Mouse (Mus musculus): Measurements from ENCODE around the gene Nup210. TPM values are rescaled to one million over a fixed set of nuclear protein-coding genes. Genes with fewer than 3 reads are reported as not detected.

Gene Nup210
- polyA plus RNA-seq, 1 experiment, result 1.4 TPM

DNA sequence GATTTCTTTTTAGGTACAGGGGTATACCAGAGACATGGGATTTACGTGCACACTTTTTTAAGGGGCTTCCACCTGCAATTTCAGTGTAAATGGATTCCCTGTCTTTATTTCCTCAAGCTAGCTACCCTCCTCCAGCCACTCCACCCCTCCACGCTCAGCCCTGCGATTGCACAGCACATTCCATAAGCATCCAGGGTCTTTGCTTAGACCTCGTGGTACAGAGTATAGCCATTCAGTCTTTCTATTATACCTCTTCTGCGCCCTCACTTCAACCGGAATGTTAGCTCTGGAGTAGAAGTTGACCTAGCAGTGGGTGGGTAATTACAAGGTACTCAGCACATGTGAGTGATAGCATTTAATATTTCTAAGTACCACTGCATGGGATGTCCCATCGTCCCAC lies 115.1 kb downstream of the Nup210 start:
- Histone ChIP-seq H3K4me3 (ENCODE audit: insufficient read depth, low read depth, low read length) (no peak overlapping the region), H3K27ac (replicated peaks; ENCODE audit: low read depth, low read length) (no peak overlapping the region), H3K4me1 (ENCODE audit: control insufficient read depth, insufficient read depth, insufficient read length, low read length) (no peaks in the 10 kb centered on the region)

DNA sequence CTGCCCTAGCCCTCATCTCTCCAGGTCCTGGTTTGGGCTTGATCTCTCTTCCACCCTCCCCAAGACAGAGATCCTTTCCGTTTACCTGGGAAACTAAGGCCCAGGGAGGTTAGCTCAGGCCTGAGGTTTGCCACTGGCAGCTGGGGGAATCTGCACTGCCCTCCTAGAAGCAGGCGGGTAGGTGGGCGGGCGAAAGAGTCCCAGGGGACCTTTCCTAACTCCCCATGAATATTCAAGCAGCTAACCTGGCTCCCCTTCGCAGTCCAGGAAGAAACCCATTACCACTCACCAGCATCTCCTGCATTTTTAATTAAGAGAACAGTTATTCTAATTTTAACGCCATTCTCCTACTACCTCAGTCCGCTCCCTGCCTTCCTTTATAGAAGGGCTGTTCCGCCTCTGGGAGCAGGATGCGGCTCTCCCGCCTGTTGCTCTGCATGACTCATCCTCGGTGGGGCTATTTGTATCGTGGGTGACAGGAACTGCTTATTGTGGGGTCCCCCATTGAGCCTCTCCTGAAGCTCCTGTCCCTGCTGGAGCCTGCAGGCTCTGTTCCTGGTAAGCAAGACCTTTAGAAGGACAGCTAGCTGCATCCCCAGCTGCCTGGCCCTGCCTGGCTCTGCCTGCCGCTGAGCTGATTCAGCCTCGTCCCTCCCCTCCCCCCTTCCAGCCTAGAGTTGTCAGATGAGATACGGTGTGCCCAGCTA lies 115.7 kb downstream of the Nup210 start:
- Histone ChIP-seq H3K4me1 (ENCODE audit: control insufficient read depth, insufficient read depth, insufficient read length, low read length) (no peaks in the 10 kb centered on the region), H3K4me3 (ENCODE audit: insufficient read depth, low read depth, low read length) (no peak overlapping the region), H3K27ac (replicated peaks; ENCODE audit: low read depth, low read length) (no peak overlapping the region)

DNA sequence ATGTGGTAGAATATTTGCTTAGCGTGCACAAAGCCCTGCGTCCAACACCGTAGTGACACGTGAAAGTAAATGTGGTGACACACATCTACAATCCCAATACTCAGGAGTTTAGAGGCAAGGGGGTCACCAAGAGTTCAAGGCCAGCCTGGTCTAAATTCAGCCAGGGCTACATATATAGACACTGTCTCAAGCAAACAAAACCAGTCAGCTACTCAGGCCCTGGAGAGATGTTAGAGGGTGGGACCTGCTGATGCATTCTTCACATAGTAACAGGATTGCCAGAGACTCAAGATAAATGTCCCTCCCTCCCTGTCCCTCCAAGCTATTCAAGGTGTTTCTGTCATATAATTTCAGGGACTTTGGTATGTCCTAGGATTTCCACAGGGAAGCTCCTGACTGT lies 117.5 kb downstream of the Nup210 start:
- Histone ChIP-seq H3K27ac (replicated peaks; ENCODE audit: low read depth, low read length) (no peak overlapping the region), H3K4me1 (ENCODE audit: control insufficient read depth, insufficient read depth, insufficient read length, low read length) (no peaks in the 10 kb centered on the region), H3K4me3 (ENCODE audit: insufficient read depth, low read depth, low read length) (no peak overlapping the region)

DNA sequence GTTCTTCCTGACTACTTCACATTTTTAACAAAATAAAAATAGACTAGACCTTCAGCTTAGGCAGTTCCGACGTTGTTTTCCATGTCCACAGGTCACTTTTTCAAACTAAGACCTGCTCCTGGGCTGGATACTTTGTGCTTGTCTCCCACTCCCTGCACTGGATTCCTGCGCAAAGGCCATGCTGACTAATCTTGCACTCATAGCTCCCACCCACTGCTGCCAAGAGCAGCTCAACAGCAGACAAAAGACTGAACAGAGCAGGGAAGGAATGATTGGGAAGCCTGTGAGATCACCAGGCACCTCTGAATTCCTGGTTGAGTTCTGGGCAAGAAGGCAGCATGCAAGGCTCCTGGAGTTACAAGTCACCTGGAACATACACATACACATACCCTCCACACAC lies 119.6 kb downstream of the Nup210 start:
- Histone ChIP-seq H3K4me3 (ENCODE audit: insufficient read depth, low read depth, low read length) (no peak overlapping the region), H3K4me1 (ENCODE audit: control insufficient read depth, insufficient read depth, insufficient read length, low read length) (no peaks in the 10 kb centered on the region), H3K27ac (replicated peaks; ENCODE audit: low read depth, low read length) (no peak overlapping the region)

DNA sequence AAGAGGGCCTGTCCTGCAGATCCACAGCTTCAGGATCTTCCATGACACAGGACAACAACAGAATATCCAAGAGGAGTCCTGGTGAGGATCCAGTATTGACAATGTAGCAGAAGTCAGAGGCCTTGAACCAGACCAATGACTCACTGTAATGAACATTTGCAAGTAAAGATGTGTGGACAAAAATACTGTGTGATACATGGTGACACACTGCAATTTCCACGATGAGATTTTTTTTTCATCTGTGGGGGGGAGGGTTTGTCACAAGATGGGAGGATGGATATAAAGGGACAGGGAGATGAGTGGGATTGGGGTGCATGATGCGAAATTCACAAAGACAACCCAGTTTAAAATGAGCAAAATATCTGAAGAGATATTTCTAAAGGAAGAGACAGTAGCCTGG lies 120.4 kb downstream of the Nup210 start:
- no peaks in the 10 kb centered on the region for H3K4me1 ChIP-seq (ENCODE audit: control insufficient read depth, insufficient read depth, insufficient read length, low read length)
- no peak overlapping the region for H3K27ac ChIP-seq (replicated peaks; ENCODE audit: low read depth, low read length)
- no peak overlapping the region for H3K4me3 ChIP-seq (ENCODE audit: insufficient read depth, low read depth, low read length)

DNA sequence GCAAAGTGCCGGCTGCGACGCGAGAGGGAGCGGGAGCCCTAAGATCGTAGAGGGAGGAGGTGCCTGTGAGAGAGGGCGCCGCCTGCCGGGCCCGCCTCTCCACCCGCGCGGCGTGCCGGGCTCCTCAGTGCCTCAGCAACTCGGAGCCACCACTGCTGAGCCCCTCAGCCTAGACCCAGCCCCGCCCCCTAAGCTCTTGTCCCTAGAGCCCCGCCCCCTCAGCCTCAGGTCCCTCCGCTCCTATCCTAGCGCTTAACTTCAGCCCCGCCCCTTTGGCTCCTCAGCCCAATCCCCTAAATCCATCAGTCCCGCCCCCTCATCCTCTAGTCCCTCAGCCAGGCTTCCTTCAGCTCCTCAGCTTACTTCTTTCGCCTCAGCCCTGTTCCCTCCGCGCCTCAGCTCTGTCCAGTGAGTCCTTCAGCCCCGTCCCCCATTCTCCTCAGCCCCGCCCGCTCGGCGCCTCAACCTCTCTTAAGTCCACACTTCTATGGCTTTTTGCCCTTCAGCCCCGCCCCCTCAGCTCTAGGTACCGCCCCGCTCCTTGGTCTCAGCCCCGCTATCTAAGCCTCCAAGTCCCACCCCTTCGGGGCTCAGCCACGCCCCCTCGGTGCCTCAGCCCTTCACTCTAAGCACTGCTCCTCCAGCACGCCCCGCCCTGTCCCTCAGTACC lies 127.8 kb downstream of the Nup210 start, which contains the start of gene Iqsec1:
Gene Iqsec1, minus strand, starts transcription at position 38 of the 670 bp plus-strand sequence.
- H3K4me3 ChIP-seq (ENCODE audit: insufficient read depth, low read depth, low read length), result peak within 1 kb of the TSS; percentile 58
- no peak within 1 kb of the TSS for H3K27ac ChIP-seq (replicated peaks; ENCODE audit: low read depth, low read length)
- no peaks in the 10 kb centered on the region for H3K4me1 ChIP-seq (ENCODE audit: control insufficient read depth, insufficient read depth, insufficient read length, low read length)

DNA sequence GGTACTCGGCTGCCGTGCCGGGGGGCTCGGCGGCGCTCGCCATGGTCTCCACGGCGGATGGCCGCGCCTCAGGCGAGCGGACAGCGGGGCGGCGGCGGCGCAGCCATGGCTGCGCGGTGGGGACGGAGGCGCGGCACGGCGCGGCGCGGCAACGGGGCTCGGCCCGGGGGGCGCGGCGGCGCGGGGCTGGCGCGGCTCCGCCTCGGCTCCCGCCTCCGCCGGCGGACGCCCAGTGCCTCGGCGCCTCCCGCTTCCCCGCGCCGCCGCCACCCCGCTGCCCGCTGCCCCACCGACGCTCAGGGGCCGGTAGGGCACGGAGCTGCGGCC lies 128.4 kb downstream of the Nup210 start:
- H3K4me1 ChIP-seq (ENCODE audit: control insufficient read depth, insufficient read depth, insufficient read length, low read length), result no peaks in the 10 kb centered on the region
- peak overlapping the region; percentile 58 for H3K4me3 ChIP-seq (ENCODE audit: insufficient read depth, low read depth, low read length)
- H3K27ac ChIP-seq (replicated peaks; ENCODE audit: low read depth, low read length), result no peak overlapping the region

DNA sequence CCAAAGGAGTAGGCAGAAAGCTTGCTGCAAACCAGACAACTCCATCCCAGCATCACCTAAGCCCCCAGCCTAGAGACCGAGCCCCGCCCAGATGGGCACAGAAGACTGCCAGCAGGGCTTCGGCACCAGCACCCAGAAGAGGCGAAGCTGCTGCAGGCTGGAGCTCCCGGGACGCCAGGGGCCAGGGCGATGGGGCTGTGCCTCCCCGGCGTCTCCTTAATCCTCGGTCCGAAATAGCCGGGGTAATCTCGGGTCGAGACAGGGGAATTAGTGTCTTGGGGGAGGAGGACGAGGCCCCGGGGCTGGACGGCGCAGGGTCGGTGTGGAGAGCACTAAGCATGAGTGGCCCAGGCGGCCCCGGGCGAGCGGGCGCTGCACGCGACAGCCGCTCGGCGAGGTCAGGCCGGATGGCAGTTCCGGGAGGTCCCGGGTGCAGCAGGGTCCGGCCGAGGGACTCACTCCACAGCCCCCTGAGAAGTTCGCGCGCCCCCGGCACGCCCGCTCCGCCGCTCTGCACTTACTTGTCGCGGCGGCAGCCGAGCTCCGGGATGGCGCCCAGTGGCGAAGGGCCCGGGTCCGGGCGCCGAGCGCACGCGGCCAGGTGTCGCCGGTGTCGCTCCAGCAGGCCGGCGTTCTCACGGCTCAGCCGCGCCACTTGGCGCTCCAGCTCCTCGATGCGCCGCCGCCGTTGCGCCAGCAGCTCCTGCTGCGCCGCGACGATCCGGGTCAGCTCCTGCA lies 128.9 kb downstream of the Nup210 start:
- no peak overlapping the region for H3K27ac ChIP-seq (replicated peaks; ENCODE audit: low read depth, low read length)
- no peaks in the 10 kb centered on the region for H3K4me1 ChIP-seq (ENCODE audit: control insufficient read depth, insufficient read depth, insufficient read length, low read length)
- H3K4me3 ChIP-seq (ENCODE audit: insufficient read depth, low read depth, low read length), result peak overlapping the region; percentile 58

DNA sequence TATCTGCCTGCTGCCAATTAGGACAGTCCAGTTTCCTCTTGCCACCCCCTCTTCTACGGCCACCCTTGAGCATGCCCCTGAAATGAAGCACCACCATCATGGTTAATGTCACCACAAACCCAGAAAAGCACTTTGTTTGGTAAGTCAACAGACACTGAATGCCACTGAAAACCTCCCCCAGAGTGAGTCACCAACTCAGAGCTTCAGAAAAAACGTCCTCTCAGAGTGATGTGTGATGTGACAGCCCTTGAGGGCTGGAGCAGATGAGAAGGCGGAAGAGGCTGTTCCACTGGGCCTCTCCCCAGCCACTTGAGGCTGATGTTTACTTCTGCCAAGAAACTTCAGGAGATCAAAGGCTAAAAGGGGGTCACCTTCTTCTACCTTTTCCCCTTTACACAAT lies 132.5 kb downstream of the Nup210 start:
- H3K27ac ChIP-seq (replicated peaks; ENCODE audit: low read depth, low read length), result no peak overlapping the region
- H3K4me3 ChIP-seq (ENCODE audit: insufficient read depth, low read depth, low read length), result no peak overlapping the region
- H3K4me1 ChIP-seq (ENCODE audit: control insufficient read depth, insufficient read depth, insufficient read length, low read length), result no peaks in the 10 kb centered on the region

DNA sequence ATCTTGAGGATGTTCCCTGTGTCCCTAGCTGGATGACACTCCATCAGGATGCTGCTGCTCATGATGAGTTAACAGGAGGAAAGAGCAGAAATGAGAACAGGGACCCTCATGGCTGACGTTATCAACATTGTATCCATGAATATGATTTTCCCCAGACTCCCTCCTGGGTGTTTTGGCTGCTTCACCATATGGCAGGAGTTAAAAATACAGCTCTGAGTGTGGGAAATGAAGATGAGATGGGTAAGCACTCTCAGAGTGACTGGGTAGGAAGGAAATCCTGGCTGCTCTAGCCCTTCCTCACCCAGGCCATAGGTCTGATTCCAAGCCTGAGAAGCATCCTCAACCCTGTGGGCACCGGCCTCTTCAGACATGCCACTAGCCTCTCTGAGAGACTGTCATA lies 142.3 kb downstream of the Nup210 start:
- Histone ChIP-seq H3K27ac (replicated peaks; ENCODE audit: low read depth, low read length) (no peak overlapping the region), H3K4me3 (ENCODE audit: insufficient read depth, low read depth, low read length) (no peak overlapping the region), H3K4me1 (ENCODE audit: control insufficient read depth, insufficient read depth, insufficient read length, low read length) (no peaks in the 10 kb centered on the region)

DNA sequence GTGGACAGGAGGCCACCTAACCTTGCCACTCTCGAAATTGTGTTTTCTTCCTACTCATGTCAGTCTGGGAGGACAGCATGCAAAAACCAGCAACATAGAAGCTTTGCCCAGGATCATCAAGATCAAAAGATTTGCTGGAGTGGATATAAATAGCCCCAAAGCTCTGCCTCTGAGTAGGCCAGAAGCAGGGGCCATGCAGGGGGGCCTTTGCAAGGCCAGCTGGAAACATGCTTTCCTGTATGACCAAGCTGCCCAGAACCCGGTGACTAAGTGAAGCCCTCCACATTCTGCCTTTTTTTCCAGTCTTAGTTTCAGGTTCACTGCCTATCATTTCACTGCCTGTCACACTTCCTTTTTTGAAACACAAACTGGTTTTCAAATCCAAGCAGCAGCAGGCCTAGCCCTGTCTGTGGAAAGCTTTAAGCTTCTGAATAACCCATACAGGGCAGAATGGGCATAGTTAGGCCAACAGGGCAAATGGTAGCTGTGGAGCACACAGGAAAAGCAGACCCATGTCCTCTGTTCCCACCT lies 147.2 kb downstream of the Nup210 start:
- Histone ChIP-seq H3K4me1 (ENCODE audit: control insufficient read depth, insufficient read depth, insufficient read length, low read length) (no peaks in the 10 kb centered on the region), H3K4me3 (ENCODE audit: insufficient read depth, low read depth, low read length) (no peak overlapping the region), H3K27ac (replicated peaks; ENCODE audit: low read depth, low read length) (no peak overlapping the region)

Other genes with a start within 250 kb of the Nup210 start
- 65.7 and 80.9 TPM in 2 replicates for gene Iqsec1, start 128.1 kb downstream of the Nup210 start, polyA plus RNA-seq (2012; ENCODE audit: insufficient read depth, insufficient read length, missing spikeins)
- 2.6 and 3.5 TPM in 2 replicates for gene Hdac11, start 39.8 kb upstream of the Nup210 start, polyA plus RNA-seq (2012; ENCODE audit: insufficient read depth, insufficient read length, missing spikeins)
- 17.0 and 19.2 TPM in 2 replicates for gene Fbln2, start 95.6 kb upstream of the Nup210 start, polyA plus RNA-seq (2012; ENCODE audit: insufficient read depth, insufficient read length, missing spikeins)

Data from brown adipose tissue, adult 24 weeks (tissue).